Mouse (Mus musculus) liver, embryonic 16.5 days (tissue): ENCODE data around the gene Rab30. TPM values are rescaled to one million over a fixed set of nuclear protein-coding genes. Genes with fewer than 3 reads are reported as not detected.

ENCODE experiments used
- ATAC-seq: fragments of 200-750 bp; cut with Nextera tagmentation; 2 replicates; pipeline ENCODE4 v1.8.0; 2017; ENCODE audit warnings: low read depth, mild to moderate bottlenecking, moderate number of reproducible peaks, moderate library complexity
- H3K27ac ChIP-seq: fragments of 300-500 bp; sonication (generic); 2 replicates; pipeline ENCODE4 v1.5.1; 2014; ENCODE audit warnings: mild to moderate bottlenecking, low read length
- H3K27me3 ChIP-seq: fragments of 300-500 bp; sonication (generic); 2 replicates; pipeline ENCODE4 v1.6.1; 2014; ENCODE audit warnings: low read depth, low read length, mixed read lengths; ENCODE audit not compliant: control insufficient read depth, insufficient read depth
- H3K36me3 ChIP-seq: fragments of 300-500 bp; sonication (generic); 2 replicates; pipeline ENCODE4 v1.6.1; 2014; ENCODE audit warnings: mild to moderate bottlenecking; ENCODE audit not compliant: control insufficient read depth, insufficient read depth
- H3K4me1 ChIP-seq: fragments of 300-500 bp; sonication (generic); 2 replicates; pipeline ENCODE4 v1.6.1; 2014; ENCODE audit warnings: low read depth, low read length, mixed read lengths; ENCODE audit not compliant: control insufficient read depth
- H3K4me2 ChIP-seq: fragments of 300-500 bp; sonication (generic); 2 replicates; pipeline ENCODE4 v1.6.1; 2014; ENCODE audit warnings: low read depth, low read length, mixed read lengths
- H3K4me3 ChIP-seq: fragments of 300-500 bp; sonication (generic); 2 replicates; pipeline ENCODE4 v1.5.1; 2014; ENCODE audit warnings: low read depth, mild to moderate bottlenecking, low read length
- H3K9ac ChIP-seq: fragments of 300-500 bp; sonication (generic); 2 replicates; pipeline ENCODE4 v1.6.1; 2014; ENCODE audit warnings: low read depth, low read length
- H3K9me3 ChIP-seq: fragments of 300-500 bp; sonication (generic); replicated peaks from 2 replicates; pipeline ENCODE4 v1.6.1; 2016; ENCODE audit warnings: low read length; ENCODE audit not compliant: control insufficient read depth
- WGBS: fragments of 180-500 bp; shearing (Covaris S2); extraction: QIAGEN DNeasy Blood & Tissue Kit; methylation state at CpG from one replicate; pipeline ENCODE4 v1.1.7; 2014; ENCODE audit not compliant: insufficient replicate concordance; 5-methylcytosine and 5-hydroxymethylcytosine counted together
- polyA plus RNA-seq: library from polyadenylated mRNA; unstranded; fragments of >200 nt; fragmentation: Nextera tagmentation; extraction: Ambion mirVana; gene quantifications from 2 replicates; pipeline ENCODE4 v1.2.1, GENCODE M21; 2015

Rab30 gene
- polyA plus RNA-seq, 1 experiment from 2014 or later, result 5.3 TPM

DNA sequence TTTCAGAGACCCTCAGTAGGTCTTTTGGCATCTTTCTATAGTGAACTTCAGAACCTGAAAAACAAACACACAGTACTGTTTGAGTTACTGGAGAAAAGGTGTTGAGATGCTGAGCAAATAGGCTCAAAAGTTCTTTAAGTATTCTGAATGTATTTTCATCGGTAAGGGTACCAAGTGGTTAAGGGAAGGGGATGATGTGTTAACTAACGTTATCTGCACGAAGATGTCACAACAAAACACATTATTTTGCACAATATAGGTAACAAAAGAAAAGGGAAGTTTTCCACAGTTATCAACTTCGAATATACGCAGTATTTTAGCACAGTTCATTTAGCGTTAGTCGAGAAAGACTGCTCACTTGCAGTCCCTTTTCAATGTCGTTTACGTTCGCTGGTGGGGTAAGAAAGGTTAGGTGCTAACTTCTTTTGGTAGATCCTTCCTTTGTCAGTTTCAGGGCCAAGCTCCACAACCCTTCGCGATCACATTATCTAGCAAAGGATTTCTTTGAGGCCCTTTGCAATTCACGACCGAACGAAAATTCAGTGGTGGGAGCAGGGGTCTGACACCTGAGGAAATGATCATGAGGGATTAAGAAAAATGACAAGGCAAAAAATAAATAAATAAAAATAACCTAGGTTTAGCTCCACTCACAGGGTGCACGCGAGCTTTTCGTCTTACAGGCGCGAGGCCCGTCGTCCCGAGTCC is 840 bp upstream of the Rab30 start:
- Histone ChIP-seq H3K4me1 (peaks cover 26% of the 10 kb centered on the region), H3K4me3 (peak overlapping the region; percentile 78), H3K9me3 (no peaks in the 10 kb centered on the region), H3K27me3 (no peaks in the 10 kb centered on the region), H3K9ac (peak overlapping the region; percentile 87), H3K4me2 (peak overlapping the region; percentile 75), H3K27ac (peak overlapping the region; percentile 78), H3K36me3 (peaks cover 14% of the 10 kb centered on the region)
- WGBS, result 2% methylated on average over 23 of the region's 23 CpGs
- no peak for ATAC-seq

DNA sequence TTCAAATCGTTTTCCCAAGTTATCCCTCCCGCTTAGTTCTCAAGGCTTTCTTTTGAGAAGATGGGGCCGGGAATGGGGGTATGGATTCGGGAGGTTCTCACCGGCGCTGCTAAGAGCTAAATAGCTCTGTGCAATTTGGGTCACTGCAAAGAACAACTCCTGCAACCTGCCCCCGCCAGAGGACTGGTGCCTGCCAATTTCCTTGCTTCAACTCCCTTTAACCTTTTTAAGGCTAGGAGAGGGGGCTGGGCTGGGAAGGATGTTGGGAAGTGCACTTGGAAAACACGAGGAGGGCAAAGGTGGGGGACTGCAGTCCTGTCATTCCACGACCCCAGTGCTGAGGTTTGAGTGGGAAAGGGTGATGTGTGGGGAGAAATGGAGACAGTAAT is 452 bp downstream of the Rab30 start:
- H3K27ac ChIP-seq, result peak overlapping the region; percentile 82
- ATAC-seq, result no peak
- peak overlapping the region; percentile 72 for H3K9ac ChIP-seq
- peak overlapping the region; percentile 78 for H3K4me3 ChIP-seq
- WGBS, result 2% methylated on average over 9 of the region's 9 CpGs
- no peaks in the 10 kb centered on the region for H3K27me3 ChIP-seq
- peaks cover 10% of the 10 kb centered on the region for H3K36me3 ChIP-seq
- H3K4me1 ChIP-seq, result peaks cover 26% of the 10 kb centered on the region
- H3K4me2 ChIP-seq, result peak overlapping the region; percentile 90
- H3K9me3 ChIP-seq, result no peaks in the 10 kb centered on the region

DNA sequence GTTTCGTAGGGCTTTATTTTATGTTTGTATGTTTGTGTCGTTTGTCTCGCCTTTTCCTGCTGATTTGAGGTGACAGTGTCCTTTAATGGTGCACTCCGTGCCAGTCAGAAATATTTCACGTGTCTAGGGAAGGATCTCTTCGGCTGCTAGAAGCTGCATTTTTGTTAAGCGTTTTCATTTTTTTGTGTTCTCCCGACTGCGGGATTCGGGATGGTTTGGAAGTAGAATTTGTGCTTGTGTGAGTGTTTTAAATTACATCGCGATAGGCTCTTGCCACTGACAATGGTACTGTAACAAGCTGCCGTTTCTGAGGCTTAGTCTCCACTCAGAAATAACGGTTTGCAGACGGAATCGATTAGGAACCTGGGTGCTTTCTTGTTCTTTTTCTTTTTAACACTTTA is 938 bp downstream of the Rab30 start:
- Histone ChIP-seq H3K27ac (peak overlapping the region; percentile 82), H3K4me3 (peak overlapping the region; percentile 78), H3K36me3 (peaks cover 9% of the 10 kb centered on the region; the same call in 1 of the 2 replicates), H3K9ac (peak overlapping the region; percentile 72), H3K9me3 (no peaks in the 10 kb centered on the region), H3K4me1 (peaks cover 26% of the 10 kb centered on the region), H3K27me3 (no peaks in the 10 kb centered on the region), H3K4me2 (peak overlapping the region; percentile 90)
- no peak for ATAC-seq
- WGBS, result under 1% methylated on average over 16 of the region's 16 CpGs

DNA sequence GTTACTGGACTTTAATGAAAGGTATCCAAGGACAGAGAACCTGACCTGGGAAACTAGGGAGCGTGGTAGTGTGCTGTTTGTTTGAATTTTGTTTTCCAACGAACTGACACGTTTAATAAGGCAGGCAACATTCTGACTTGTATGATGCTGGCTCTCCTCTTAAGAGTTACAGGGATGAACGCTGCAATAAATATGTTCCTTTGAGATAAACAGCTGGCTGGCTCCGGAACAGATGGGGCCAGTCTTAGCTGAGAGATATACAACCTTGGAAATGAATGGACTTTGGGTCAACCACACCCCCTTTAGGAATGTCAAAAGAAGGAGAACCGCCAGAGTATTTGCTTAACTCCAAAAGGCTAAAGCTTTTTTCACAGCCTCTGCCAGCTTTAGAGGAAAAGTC is 1.4 kb downstream of the Rab30 start:
- H3K4me1 ChIP-seq, result peaks cover 26% of the 10 kb centered on the region
- H3K9me3 ChIP-seq, result no peaks in the 10 kb centered on the region
- peak overlapping the region; percentile 78 for H3K4me3 ChIP-seq
- peak overlapping the region; percentile 72 for H3K9ac ChIP-seq
- H3K36me3 ChIP-seq, result peaks cover 7% of the 10 kb centered on the region; the same call in 1 of the 2 replicates
- no peaks in the 10 kb centered on the region for H3K27me3 ChIP-seq
- 1% methylated on average over 6 of the region's 6 CpGs for WGBS
- H3K4me2 ChIP-seq, result peak overlapping the region; percentile 90
- peak overlapping the region; percentile 82 for H3K27ac ChIP-seq
- peak; percentile 52 for ATAC-seq

DNA sequence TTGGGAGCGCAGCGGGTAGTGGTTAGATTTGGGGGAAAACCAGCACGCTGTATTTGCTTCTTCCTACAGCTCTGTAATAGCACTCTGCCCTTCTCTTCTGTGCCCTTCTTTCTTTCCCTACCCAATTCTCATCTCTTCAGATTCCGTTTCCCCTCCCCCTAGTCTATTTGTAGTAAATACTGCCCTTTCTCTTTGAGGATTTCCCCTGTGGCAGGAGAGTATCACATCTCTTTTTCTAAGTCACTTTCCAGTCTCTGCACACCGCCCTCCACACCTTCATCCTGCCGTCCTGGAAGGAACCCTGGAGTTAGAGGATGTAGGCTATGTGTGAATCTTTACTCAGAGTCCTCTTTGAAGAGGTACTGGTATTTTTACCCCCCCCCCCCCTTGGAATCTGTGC is 1.9 kb downstream of the Rab30 start:
- H3K27me3 ChIP-seq, result no peaks in the 10 kb centered on the region
- H3K4me2 ChIP-seq, result peak overlapping the region; percentile 90
- H3K9me3 ChIP-seq, result no peaks in the 10 kb centered on the region
- ATAC-seq, result no peak
- H3K4me1 ChIP-seq, result peaks cover 26% of the 10 kb centered on the region
- peak overlapping the region; percentile 78 for H3K4me3 ChIP-seq
- peak overlapping the region; percentile 72 for H3K9ac ChIP-seq
- 29% methylated on average over 6 of the region's 6 CpGs for WGBS
- no peak overlapping the region; the same call in 1 of the 2 replicates for H3K27ac ChIP-seq
- 0 out of 2 replicates have a peak, but pooled peaks cover 3% of the 10 kb centered on the region for H3K36me3 ChIP-seq

DNA sequence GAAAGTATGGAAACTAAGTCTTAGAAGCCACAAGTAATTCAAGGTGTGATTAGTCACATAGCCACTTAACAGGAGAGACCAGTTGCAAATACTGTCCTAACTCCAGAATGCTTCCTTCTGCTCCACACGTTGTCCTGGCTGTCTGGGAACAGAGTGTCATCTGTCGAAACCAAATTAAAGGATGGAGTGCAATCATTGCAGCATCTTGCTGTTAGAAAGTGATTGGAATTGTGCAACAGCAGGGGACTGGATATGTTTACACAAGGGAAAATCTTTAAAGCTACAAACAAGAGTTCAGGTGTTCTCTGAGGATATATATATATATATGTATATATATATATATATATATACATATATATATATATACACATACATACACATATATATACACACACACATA is 9.0 kb downstream of the Rab30 start:
- H3K36me3 ChIP-seq, result no peaks in the 10 kb centered on the region
- no peaks in the 10 kb centered on the region for H3K27me3 ChIP-seq
- H3K4me2 ChIP-seq, result no peak overlapping the region
- ATAC-seq, result no peak
- no peaks in the 10 kb centered on the region for H3K4me1 ChIP-seq
- no peaks in the 10 kb centered on the region for H3K9me3 ChIP-seq
- no peak overlapping the region for H3K9ac ChIP-seq
- H3K27ac ChIP-seq, result no peak overlapping the region
- WGBS, result 45% methylated on average over 2 of the region's 2 CpGs
- no peak overlapping the region for H3K4me3 ChIP-seq

DNA sequence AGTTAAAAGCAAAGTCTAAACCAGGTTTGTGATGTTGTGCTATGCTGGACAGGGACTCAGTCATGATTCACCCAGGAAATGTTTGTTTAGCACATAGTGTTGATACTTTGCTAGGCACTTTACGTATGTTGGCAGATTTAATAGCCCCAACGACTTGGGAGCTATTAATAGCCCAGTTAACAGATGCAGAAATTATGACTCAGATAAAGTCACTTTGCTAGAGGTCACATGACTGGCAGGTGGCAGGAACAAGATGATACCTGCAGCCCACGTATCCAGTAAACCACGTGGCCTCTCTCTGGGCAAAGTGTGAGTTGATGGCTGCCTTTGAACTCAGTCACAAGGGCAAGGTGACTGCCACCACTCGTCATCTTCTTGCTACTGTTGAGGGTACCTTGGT is 16.7 kb downstream of the Rab30 start:
- no peaks in the 10 kb centered on the region for H3K4me1 ChIP-seq
- ATAC-seq, result no peak
- no peaks in the 10 kb centered on the region for H3K27me3 ChIP-seq
- H3K4me2 ChIP-seq, result no peak overlapping the region
- no peaks in the 10 kb centered on the region for H3K9me3 ChIP-seq
- no peak overlapping the region for H3K4me3 ChIP-seq
- H3K36me3 ChIP-seq, result no peaks in the 10 kb centered on the region
- WGBS, result 48% methylated on average over 5 of the region's 5 CpGs
- no peak overlapping the region for H3K27ac ChIP-seq
- no peak overlapping the region for H3K9ac ChIP-seq

DNA sequence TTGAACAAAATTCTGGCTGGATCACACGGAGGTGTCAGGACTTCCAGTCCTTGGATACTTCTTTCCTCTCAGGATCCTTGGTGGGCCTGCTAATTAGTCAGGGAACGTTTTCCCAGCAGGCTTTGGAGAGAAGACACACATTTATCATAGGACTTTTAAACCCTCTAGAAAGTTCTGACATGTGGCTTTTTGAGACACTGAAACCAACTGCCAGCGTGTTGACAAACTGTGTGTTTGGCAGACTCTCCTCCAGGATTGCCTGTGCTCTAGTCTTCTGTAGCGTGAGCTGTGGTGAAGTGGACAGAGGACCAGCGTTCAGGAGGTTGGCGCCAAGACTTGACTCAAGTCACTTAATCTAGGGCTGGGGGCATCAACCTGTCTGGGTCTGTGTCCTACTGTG is 19.2 kb downstream of the Rab30 start:
- Histone ChIP-seq H3K4me2 (no peak overlapping the region), H3K27me3 (no peaks in the 10 kb centered on the region), H3K9me3 (no peaks in the 10 kb centered on the region), H3K27ac (no peak overlapping the region), H3K9ac (no peak overlapping the region), H3K4me1 (no peaks in the 10 kb centered on the region), H3K4me3 (no peak overlapping the region), H3K36me3 (no peaks in the 10 kb centered on the region)
- no peak for ATAC-seq
- 65% methylated on average over 6 of the region's 6 CpGs for WGBS

DNA sequence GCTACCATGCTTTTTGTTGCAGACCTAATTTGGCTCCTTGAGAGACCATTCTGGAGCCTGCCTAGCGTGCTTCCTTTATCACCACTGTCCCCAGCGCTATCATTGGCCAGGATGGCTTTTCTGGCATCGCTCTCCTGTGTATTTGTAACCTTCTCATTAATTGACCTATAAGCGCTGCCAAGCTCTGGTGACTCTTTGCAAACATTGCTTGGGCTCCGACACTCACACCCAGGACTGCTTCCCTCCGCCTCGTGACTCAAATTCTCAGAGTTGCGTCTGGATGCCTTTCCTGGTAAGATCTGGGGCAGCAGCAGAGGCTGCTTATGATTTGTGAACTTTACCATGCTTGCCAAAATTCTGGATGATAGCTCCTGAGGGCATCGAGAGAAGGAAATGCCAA is 19.8 kb downstream of the Rab30 start:
- no peak for ATAC-seq
- Histone ChIP-seq H3K4me3 (no peak overlapping the region), H3K36me3 (no peaks in the 10 kb centered on the region), H3K9me3 (no peaks in the 10 kb centered on the region), H3K27me3 (no peaks in the 10 kb centered on the region), H3K27ac (no peak overlapping the region), H3K4me1 (no peaks in the 10 kb centered on the region), H3K4me2 (no peak overlapping the region), H3K9ac (no peak overlapping the region)
- 69% methylated on average over 9 of the region's 9 CpGs for WGBS
